Mouse (Mus musculus): ENCODE measurements around the gene 4930486L24Rik. TPM values are rescaled to one million over a fixed set of nuclear protein-coding genes. Genes with fewer than 3 reads are reported as not detected.
A peak's percentile ranks its signal among the peaks of the same experiment; 100 is the strongest.
"Not testable (repeated sequence)": the region's sequence is repeated elsewhere in the genome, so short reads cannot be mapped to it uniquely, and the experiment has no call there.

4930486L24Rik gene
- polyA plus RNA-seq (2015; fragmentation: Nextera tagmentation; extraction: Ambion mirVana), result 0.34 TPM in 1 of 2 replicates, not detected in the other

GRCm38 (mm10) chr13:60864281-60864680 is at the start of gene 4930486L24Rik:
4930486L24Rik (minus strand) TSS chr13:60864475.
- H3K27me3 ChIP-seq, result no peaks in the 10 kb centered on the region
- no peak within 1 kb of the TSS for H3K4me2 ChIP-seq
- H3K27ac ChIP-seq, result no peak within 1 kb of the TSS
- no peaks in the 10 kb centered on the region for H3K4me1 ChIP-seq
- H3K9ac ChIP-seq, result no peak within 1 kb of the TSS
- H3K4me3 ChIP-seq, result no peak within 1 kb of the TSS
- ATAC-seq (ENCODE audit: borderline replicate concordance, extremely low read depth, low FRiP score, low TSS enrichment), result no peak
- 53% methylated on average over 1 of the region's 1 CpGs for WGBS
- H3K9me3 ChIP-seq, result no peaks in the 10 kb centered on the region
- no peaks in the 10 kb centered on the region for H3K36me3 ChIP-seq

- not testable (repeated sequence) for H3K27me3 ChIP-seq; ATAC-seq (ENCODE audit: borderline replicate concordance, extremely low read depth, low FRiP score, low TSS enrichment); H3K36me3 ChIP-seq; H3K27ac ChIP-seq; H3K4me2 ChIP-seq; H3K9me3 ChIP-seq; H3K9ac ChIP-seq; H3K4me3 ChIP-seq; H3K4me1 ChIP-seq
- WGBS, result 71% methylated on average over 2 of the region's 2 CpGs
Observed at GRCm38 (mm10) chr13:60904780-60905179, 40.5 kb upstream of the 4930486L24Rik start, which contains the start of gene Tpbpb. Tpbpb (minus strand) TSS chr13:60904880.

- no peaks in the 10 kb centered on the region for H3K9me3 ChIP-seq
- no peaks in the 10 kb centered on the region for H3K4me1 ChIP-seq
- peak; percentile 62; the same call in 1 of the 2 replicates for ATAC-seq (ENCODE audit: borderline replicate concordance, extremely low read depth, low FRiP score, low TSS enrichment)
- H3K27ac ChIP-seq, result peak within 1 kb of the TSS; percentile 23; the same call in 1 of the 2 replicates
- H3K4me2 ChIP-seq, result no peak within 1 kb of the TSS
- no peaks in the 10 kb centered on the region for H3K27me3 ChIP-seq
- H3K36me3 ChIP-seq, result no peaks in the 10 kb centered on the region
- H3K4me3 ChIP-seq, result no peak within 1 kb of the TSS
- WGBS, result 62% methylated on average over 3 of the region's 3 CpGs
- no peak within 1 kb of the TSS for H3K9ac ChIP-seq
Observed at GRCm38 (mm10) chr13:60897328-60897727, 33.1 kb upstream of the 4930486L24Rik start, which contains the start of gene Ctla2b. Ctla2b (minus strand) TSS chr13:60897447.

- H3K27ac ChIP-seq, result peak within 1 kb of the TSS; percentile 23; the same call in 1 of the 2 replicates
- not testable (repeated sequence) for H3K4me1 ChIP-seq; H3K4me2 ChIP-seq; H3K36me3 ChIP-seq; H3K27me3 ChIP-seq; H3K4me3 ChIP-seq; H3K9me3 ChIP-seq; ATAC-seq (ENCODE audit: borderline replicate concordance, extremely low read depth, low FRiP score, low TSS enrichment); H3K9ac ChIP-seq
- WGBS, result 94% methylated on average over 7 of the region's 8 CpGs
Observed at GRCm38 (mm10) chr13:60896794-60897193, 32.5 kb upstream of the 4930486L24Rik start, which contains the start of gene Gm49392. Gm49392 (minus strand) TSS chr13:60896894.

- H3K4me2 ChIP-seq, result no peak overlapping the region
- no peaks in the 10 kb centered on the region for H3K27me3 ChIP-seq
- H3K27ac ChIP-seq, result no peak overlapping the region
- no peak overlapping the region for H3K4me3 ChIP-seq
- ATAC-seq (ENCODE audit: borderline replicate concordance, extremely low read depth, low FRiP score, low TSS enrichment), result no peak
- H3K9ac ChIP-seq, result no peak overlapping the region
- H3K36me3 ChIP-seq, result no peaks in the 10 kb centered on the region
- no peaks in the 10 kb centered on the region for H3K9me3 ChIP-seq
- H3K4me1 ChIP-seq, result no peaks in the 10 kb centered on the region
Observed at GRCm38 (mm10) chr13:60895406-60896160, 31.3 kb upstream of the 4930486L24Rik start.

- H3K36me3 ChIP-seq, result no peaks in the 10 kb centered on the region
- no peak overlapping the region for H3K4me2 ChIP-seq
- H3K9me3 ChIP-seq, result no peaks in the 10 kb centered on the region
- no peaks in the 10 kb centered on the region for H3K27me3 ChIP-seq
- no peak overlapping the region for H3K4me3 ChIP-seq
- ATAC-seq (ENCODE audit: borderline replicate concordance, extremely low read depth, low FRiP score, low TSS enrichment), result no peak
- H3K4me1 ChIP-seq, result no peaks in the 10 kb centered on the region
- no peak overlapping the region for H3K9ac ChIP-seq
- 75% methylated on average over 1 of the region's 1 CpGs for WGBS
- no peak overlapping the region for H3K27ac ChIP-seq
Observed at GRCm38 (mm10) chr13:60892301-60892700, 28.0 kb upstream of the 4930486L24Rik start.

- peak; percentile 77 for ATAC-seq (ENCODE audit: borderline replicate concordance, extremely low read depth, low FRiP score, low TSS enrichment)
- WGBS, result 64% methylated on average over 4 of the region's 4 CpGs
- peak overlapping the region; percentile 67; the same call in 1 of the 2 replicates for H3K27ac ChIP-seq
- H3K27me3 ChIP-seq, result no peaks in the 10 kb centered on the region
- no peak overlapping the region for H3K9ac ChIP-seq
- no peaks in the 10 kb centered on the region for H3K9me3 ChIP-seq
- no peak overlapping the region for H3K4me3 ChIP-seq
- H3K4me2 ChIP-seq, result no peak overlapping the region
- no peaks in the 10 kb centered on the region for H3K36me3 ChIP-seq
- H3K4me1 ChIP-seq, result no peaks in the 10 kb centered on the region
Observed at GRCm38 (mm10) chr13:60848241-60849120, 15.8 kb downstream of the 4930486L24Rik start.

GRCm38 (mm10) chr13:60843153-60843552 is 21.1 kb downstream of the 4930486L24Rik start:
- Histone ChIP-seq H3K27me3 (no peaks in the 10 kb centered on the region), H3K9me3 (no peaks in the 10 kb centered on the region), H3K4me3 (no peak overlapping the region), H3K36me3 (no peaks in the 10 kb centered on the region), H3K4me1 (no peaks in the 10 kb centered on the region), H3K4me2 (no peak overlapping the region), H3K27ac (no peak overlapping the region), H3K9ac (no peak overlapping the region)
- 75% methylated on average over 8 of the region's 8 CpGs for WGBS
- no peak for ATAC-seq (ENCODE audit: borderline replicate concordance, extremely low read depth, low FRiP score, low TSS enrichment)

GRCm38 (mm10) chr13:60842703-60843102 is 21.6 kb downstream of the 4930486L24Rik start:
- H3K27ac ChIP-seq, result no peak overlapping the region
- H3K4me3 ChIP-seq, result no peak overlapping the region
- H3K9me3 ChIP-seq, result no peaks in the 10 kb centered on the region
- no peaks in the 10 kb centered on the region for H3K4me1 ChIP-seq
- H3K36me3 ChIP-seq, result no peaks in the 10 kb centered on the region
- ATAC-seq (ENCODE audit: borderline replicate concordance, extremely low read depth, low FRiP score, low TSS enrichment), result no peak
- no peaks in the 10 kb centered on the region for H3K27me3 ChIP-seq
- H3K4me2 ChIP-seq, result no peak overlapping the region
- 71% methylated on average over 6 of the region's 6 CpGs for WGBS
- no peak overlapping the region for H3K9ac ChIP-seq

GRCm38 (mm10) chr13:60839353-60839902 is 24.8 kb downstream of the 4930486L24Rik start:
- H3K4me2 ChIP-seq, result no peak overlapping the region
- H3K27me3 ChIP-seq, result no peaks in the 10 kb centered on the region
- H3K4me1 ChIP-seq, result no peaks in the 10 kb centered on the region
- H3K4me3 ChIP-seq, result no peak overlapping the region
- no peaks in the 10 kb centered on the region for H3K9me3 ChIP-seq
- no peaks in the 10 kb centered on the region for H3K36me3 ChIP-seq
- 60% methylated on average over 2 of the region's 2 CpGs for WGBS
- no peak overlapping the region for H3K27ac ChIP-seq
- ATAC-seq (ENCODE audit: borderline replicate concordance, extremely low read depth, low FRiP score, low TSS enrichment), result no peak
- H3K9ac ChIP-seq, result no peak overlapping the region

- H3K27me3 ChIP-seq, result no peaks in the 10 kb centered on the region
- ATAC-seq (ENCODE audit: borderline replicate concordance, extremely low read depth, low FRiP score, low TSS enrichment), result no peak
Observed at GRCm38 (mm10) chr13:60826052-60826451, 38.2 kb downstream of the 4930486L24Rik start.

More at GRCm38 (mm10) chr13:60826052-60826451, 38.2 kb downstream of the 4930486L24Rik start:
- Histone ChIP-seq H3K4me3 (no peak overlapping the region), H3K27ac (no peak overlapping the region), H3K9ac (no peak overlapping the region), H3K4me2 (no peak overlapping the region), H3K9me3 (no peaks in the 10 kb centered on the region), H3K36me3 (no peaks in the 10 kb centered on the region), H3K4me1 (no peaks in the 10 kb centered on the region)
- WGBS, result 54% methylated on average over 3 of the region's 3 CpGs
